Mouse (Mus musculus): Measurements from ENCODE around the gene Olfr1431.
"Not testable (repeated sequence)": the region's sequence is repeated elsewhere in the genome, so short reads cannot be mapped to it uniquely, and the experiment has no call there.

The Olfr1431 gene

GRCm38 (mm10) chr19:12200334-12200733 lies at the start of gene Olfr1431:
TSS of gene Olfr1431 (plus strand) at chr19:12200634.
- DNase-seq (ENCODE audit: low spot score), result no peak

GRCm38 (mm10) chr19:12170062-12170599 lies 30.3 kb upstream of the Olfr1431 start, which contains the start of gene Olfr1555-ps1:
TSS of gene Olfr1555-ps1 (minus strand) at chr19:12170112.
- not testable (repeated sequence) for DNase-seq (ENCODE audit: low spot score)

GRCm38 (mm10) chr19:12175431-12175830 lies 25.0 kb upstream of the Olfr1431 start:
- DNase-seq (ENCODE audit: low spot score), result not testable (repeated sequence)

- DNase-seq (ENCODE audit: low spot score), result not testable (repeated sequence)
Observed at GRCm38 (mm10) chr19:12199076-12199475, 1.4 kb upstream of the Olfr1431 start.

- not testable (repeated sequence) for DNase-seq (ENCODE audit: low spot score)
Observed at GRCm38 (mm10) chr19:12232496-12232895, 32.1 kb downstream of the Olfr1431 start, which contains the start of gene Olfr1432. TSS of gene Olfr1432 (minus strand) at chr19:12232596.

GRCm38 (mm10) chr19:12241559-12241958 lies 41.1 kb downstream of the Olfr1431 start, which contains the start of gene Olfr262:
TSS of gene Olfr262 (minus strand) at chr19:12241659.
- DNase-seq (ENCODE audit: low spot score), result no peak

GRCm38 (mm10) chr19:12260732-12261131 lies 60.3 kb downstream of the Olfr1431 start, which contains the start of gene Olfr235:
TSS of gene Olfr235 (plus strand) at chr19:12261032.
- no peak for DNase-seq (ENCODE audit: low spot score)

Measured in ovary, adult 18-20 months (tissue).